ENCODE assay signal across 25 mouse cellular contexts in genomic region chr11:60861993-60862392, GRCm38 (mm10). TPM values are rescaled to one million over a fixed set of nuclear protein-coding genes. Genes with fewer than 3 reads are reported as not detected.
DNase-seq lines count a peak whose midpoint lies in the region; TF ChIP-seq lines count a peak whose summit lies in the region.
"Had no signal": no experiment of that assay in that cellular context is flagged by ENCODE, and none has a peak within 500 bp of the region (broad histone marks: within the 10 kb centered on the region; RNA-seq: fewer than 3 reads in every experiment).

No protein-coding gene starts in this region.

- H3K27me3 ChIP-seq in liver, adult 2 months (ENCODE audit: control insufficient read depth, insufficient read depth, low read length): no peaks in the 10 kb centered on the region
- H3K27me3 ChIP-seq: embryonic facial prominence, embryonic 15.5 days; hindbrain, embryonic 12.5 days; limb, embryonic 15.5 days; megakaryocyte, embryonic 14.5 days; neural tube, embryonic 13.5 days had no signal

- no peak overlapping the region for H3K4me3 ChIP-seq in gastrocnemius, adult 2 months
- no peak overlapping the region for H3K4me3 ChIP-seq in liver, adult 2 months (ENCODE audit: insufficient read depth, low read depth, low read length)
- H3K4me3 ChIP-seq in brown adipose tissue, adult 24 weeks (ENCODE audit: insufficient read depth, low read depth, low read length): no peak overlapping the region
- H3K4me3 ChIP-seq: embryonic facial prominence, embryonic 15.5 days; heart, adult 2 months; hindbrain, embryonic 12.5 days; left cerebral cortex, adult 2 months; limb, embryonic 15.5 days; megakaryocyte, embryonic 14.5 days; myocyte; neural tube, embryonic 13.5 days had no signal

- intact Hi-C loops in gastrocnemius, adult 2 months (cut with DNase I): no loop called here
- intact Hi-C loops in gastrocnemius, postnatal 14 days (cut with DNase I; ENCODE audit: low total_unique reads): no loop called here
- intact Hi-C loops in left cerebral cortex, postnatal 14 days (cut with DNase I): no loop called here

- H3K36me3 ChIP-seq in liver, adult 2 months (ENCODE audit: control insufficient read depth, insufficient read depth, low read length): peaks cover 5% of the 10 kb centered on the region; the same call in 1 of the 2 replicates

- H3K27ac ChIP-seq in gastrocnemius, adult 2 months: peak overlapping the region; percentile 66
- peak overlapping the region; percentile 17; the same call in 1 of the 2 replicates for H3K27ac ChIP-seq in liver, adult 2 months (replicated peaks; ENCODE audit: insufficient read depth, low read depth, low read length)
- H3K27ac ChIP-seq in brown adipose tissue, adult 24 weeks (replicated peaks; ENCODE audit: low read depth, low read length): peak overlapping the region; percentile 84
- H3K27ac ChIP-seq: embryonic facial prominence, embryonic 15.5 days; heart, adult 2 months; hindbrain, embryonic 12.5 days; left cerebral cortex, adult 2 months; limb, embryonic 15.5 days; neural tube, embryonic 13.5 days had no signal

- H3K9ac ChIP-seq in liver, adult 2 months (ENCODE audit: low read depth, low read length): no peak overlapping the region
- H3K9ac ChIP-seq: embryonic facial prominence, embryonic 15.5 days; hindbrain, embryonic 12.5 days; limb, embryonic 15.5 days; lung, embryonic 14.5 days; neural tube, embryonic 13.5 days had no signal

- TF ChIP-seq POLR2A in liver, adult 2 months (IDR thresholded peaks at IDR 0.05; ENCODE audit: extremely low read depth, insufficient read depth, low read length): no peak

- no peak for TF ChIP-seq CTCF in gastrocnemius, adult 2 months (IDR thresholded peaks at IDR 0.05)
- TF ChIP-seq CTCF in liver, adult 2 months (IDR thresholded peaks at IDR 0.05; ENCODE audit: low read depth, low read length): no peak

- no peak for DNase-seq in gastrocnemius, adult 2 months
- DNase-seq in gastrocnemius, postnatal 14 days: no peak
- DNase-seq in liver, adult 2 months (ENCODE audit: extremely low read depth, low read depth, low spot score): peak; percentile 78
- no peak for DNase-seq in liver
- DNase-seq in adrenal gland, adult 8-10 months: peak; percentile 49
- DNase-seq in left cerebral cortex, postnatal 14 days (ENCODE audit: low spot score in 2 of 2): no peak
- DNase-seq: cerebellum, adult 9-10 months; gastrocnemius, postnatal 36 days; heart, adult 2 months; left cerebral cortex, postnatal 4 days; lung, embryonic 14.5 days; lung, postnatal 36 days; midbrain, embryonic 14.5 days; retina, postnatal 1 day; right cerebral cortex, postnatal 25 days; spleen, adult 18-20 months; thymus, postnatal 25 days had no signal

- peaks cover 22% of the 10 kb centered on the region for H3K79me2 ChIP-seq in liver, adult 2 months (ENCODE audit: control insufficient read depth, insufficient read depth, low read length)

- H3K4me1 ChIP-seq in liver, adult 2 months (ENCODE audit: control insufficient read depth, insufficient read depth, low read length): peaks cover 27% of the 10 kb centered on the region
- H3K4me1 ChIP-seq in brown adipose tissue, adult 24 weeks (ENCODE audit: control insufficient read depth, insufficient read depth, insufficient read length, low read length): peaks cover 24% of the 10 kb centered on the region

- WGBS in liver, adult 2 months: 43% methylated on average over 3 of the region's 3 CpGs

RNA-seq across cellular contexts. Expression of gene Tmem11, which starts 17.1 kb away (rescaled TPM):
- total RNA-seq in gastrocnemius, adult 2 months (2021): 10 to 100 TPM; 41.4 to 41.6 TPM
- 10 to 100 TPM; 35.6 to 38.0 TPM for total RNA-seq in gastrocnemius, postnatal 14 days (2021)
- 19.8 and 20.0 TPM in 2 replicates for total RNA-seq in liver, adult 2 months (2014; rRNA removed)
- polyA plus RNA-seq in liver, adult 2 months (2012; rRNA removed): 48.9 and 67.8 TPM in 2 replicates
- 10 to 100 TPM; 33.6 to 47.6 (median 38.0) TPM for total RNA-seq in adrenal gland, adult 8-10 months (2022)
- polyA plus RNA-seq in brown adipose tissue, adult 24 weeks (2012; ENCODE audit: insufficient read depth, insufficient read length, missing spikeins): 60.2 and 63.5 TPM in 2 replicates
- 10 to 100 TPM; 24.7 to 27.0 TPM for total RNA-seq in left cerebral cortex, postnatal 14 days (2021)

RNA-seq across cellular contexts. Expression of gene Dhrs7b, which starts 31.6 kb away (rescaled TPM):
- total RNA-seq in gastrocnemius, adult 2 months (2021): 10 to 100 TPM; 20.8 to 23.0 TPM
- 10 to 100 TPM; 16.9 to 19.9 TPM for total RNA-seq in gastrocnemius, postnatal 14 days (2021)
- 23.5 and 28.8 TPM in 2 replicates for total RNA-seq in liver, adult 2 months (2014; rRNA removed)
- 15.0 and 15.5 TPM in 2 replicates for polyA plus RNA-seq in liver, adult 2 months (2012; rRNA removed)
- total RNA-seq in adrenal gland, adult 8-10 months (2022): 10 to 100 TPM; 36.0 to 44.8 (median 40.3) TPM
- polyA plus RNA-seq in brown adipose tissue, adult 24 weeks (2012; ENCODE audit: insufficient read depth, insufficient read length, missing spikeins): 82.8 and 88.3 TPM in 2 replicates
- total RNA-seq in left cerebral cortex, postnatal 14 days (2021): 10 to 100 TPM; 30.6 to 31.5 TPM

RNA-seq across cellular contexts. Expression of gene Shmt1, which starts 50.5 kb away (rescaled TPM):
- 10 to 100 TPM in 1 of 2 experiments, 1 to 10 TPM in 1; 8.3 to 10.0 TPM for total RNA-seq in gastrocnemius, adult 2 months (2021)
- total RNA-seq in gastrocnemius, postnatal 14 days (2021): 10 to 100 TPM; 19.3 to 21.3 TPM
- 162 and 214 TPM in 2 replicates for total RNA-seq in liver, adult 2 months (2014; rRNA removed)
- polyA plus RNA-seq in liver, adult 2 months (2012; rRNA removed): 239 and 306 TPM in 2 replicates
- 100 to 1,000 TPM in 1 of 4 experiments, 10 to 100 TPM in 3; 38.4 to 111 (median 73.2) TPM for total RNA-seq in adrenal gland, adult 8-10 months (2022)
- polyA plus RNA-seq in brown adipose tissue, adult 24 weeks (2012; ENCODE audit: insufficient read depth, insufficient read length, missing spikeins): 18.0 and 28.1 TPM in 2 replicates
- 1 to 10 TPM; 1.7 to 2.8 TPM for total RNA-seq in left cerebral cortex, postnatal 14 days (2021)

RNA-seq across cellular contexts. Expression of gene Natd1, which starts 52.6 kb away (rescaled TPM):
- 10 to 100 TPM in 1 of 2 experiments, 1 to 10 TPM in 1; 8.6 to 10.4 TPM for total RNA-seq in gastrocnemius, adult 2 months (2021)
- 10 to 100 TPM; 10.6 to 11.9 TPM for total RNA-seq in gastrocnemius, postnatal 14 days (2021)
- 1.1 and 2.2 TPM in 2 replicates for total RNA-seq in liver, adult 2 months (2014; rRNA removed)
- polyA plus RNA-seq in liver, adult 2 months (2012; rRNA removed): 6.6 and 7.0 TPM in 2 replicates
- total RNA-seq in adrenal gland, adult 8-10 months (2022): 10 to 100 TPM; 22.4 to 27.7 (median 25.4) TPM
- polyA plus RNA-seq in brown adipose tissue, adult 24 weeks (2012; ENCODE audit: insufficient read depth, insufficient read length, missing spikeins): 8.6 and 11.2 TPM in 2 replicates
- total RNA-seq in left cerebral cortex, postnatal 14 days (2021): 10 to 100 TPM; 10.6 to 11.8 TPM

Comparison
In these comparisons a context has a peak if more than half of its experiments do, and no peak if none do; other contexts are left out.
1. DNase-seq: peak in liver, adult 2 months (single experiment) and adrenal gland, adult 8-10 months (single experiment); none in gastrocnemius, adult 2 months (single experiment), gastrocnemius, postnatal 14 days (single experiment), liver (single experiment) and left cerebral cortex, postnatal 14 days (0 of 2).
2. H3K27ac ChIP-seq: peak in every context shown above with its lines; median percentile 84 in brown adipose tissue, adult 24 weeks; 66 in gastrocnemius, adult 2 months; 17 in liver, adult 2 months.